Mouse (Mus musculus) lung, postnatal 0 days (tissue): ENCODE data around the gene Gusb.

Source experiments
- CTCF ChIP-seq: IDR thresholded peaks from 2 replicates; pipeline ENCODE4 v1.5.1; 2016; ENCODE audit warnings: antibody characterized with exemption, mild to moderate bottlenecking
- EP300 ChIP-seq: IDR thresholded peaks from 2 replicates; pipeline ENCODE4 v1.6.1; 2016; ENCODE audit warnings: antibody characterized with exemption, mild to moderate bottlenecking, control low read depth

GRCm38 (mm10) chr5:130031410-130032390, 28.9 kb upstream of the Gusb start:
- no peak for TF ChIP-seq CTCF
- no peak for TF ChIP-seq EP300
